Mouse (Mus musculus): ENCODE results near the gene Ankrd54. TPM values are rescaled to one million over a fixed set of nuclear protein-coding genes. Genes with fewer than 3 reads are reported as not detected.

Ankrd54 gene
- polyA plus RNA-seq, 1 experiment from 2014 or later: 63.2 TPM

DNA sequence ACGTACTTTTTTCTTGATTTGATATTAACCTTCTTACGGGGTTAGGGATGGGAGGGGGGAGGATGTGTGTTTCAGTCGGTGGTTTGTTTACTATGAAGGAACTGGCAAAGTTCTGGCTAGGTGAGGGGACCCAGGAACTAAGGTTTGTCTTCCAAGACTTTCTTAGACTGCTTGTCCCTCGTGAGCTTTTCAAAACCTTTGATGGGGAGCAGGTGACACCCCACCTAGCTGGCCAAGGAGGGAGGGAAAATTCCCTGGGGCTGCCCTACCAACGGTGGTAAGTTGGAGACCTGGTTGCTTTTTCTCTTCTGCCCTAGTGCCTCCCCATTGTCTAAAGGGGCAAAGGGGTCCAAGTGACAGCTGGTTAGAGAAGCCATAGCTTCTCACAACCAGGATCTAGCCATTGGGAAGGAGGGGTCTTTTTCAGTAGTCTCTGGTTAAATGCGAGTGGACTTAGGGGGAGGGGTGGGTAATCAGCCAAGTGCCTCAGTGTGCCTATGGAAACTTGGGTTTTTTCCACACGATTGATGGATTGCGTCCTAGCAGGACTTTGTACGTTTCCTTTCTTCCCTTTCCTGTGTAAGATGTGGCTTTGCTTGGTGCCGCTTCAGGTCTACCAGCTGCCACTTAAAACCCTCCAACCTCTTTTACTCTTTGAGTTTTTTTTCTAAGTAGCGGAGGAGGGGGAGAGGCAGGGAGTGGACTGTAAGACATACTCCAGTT is 33.0 kb downstream of the Ankrd54 start:
- DNase-seq (ENCODE audit: low spot score) (peak; percentile 55), ATAC-seq (ENCODE audit: insufficient number of reproducible peaks, low FRiP score, low TSS enrichment, low read depth) (no peak)
- peak overlapping the region; percentile 82 for H3K4me3 ChIP-seq (ENCODE audit: low read depth, low read length)
- WGBS: 16% methylated on average over 11 of the region's 11 CpGs
- peak overlapping the region; percentile 31 for H3K9ac ChIP-seq (ENCODE audit: low read length)
- H3K4me2 ChIP-seq (ENCODE audit: low read depth, severe bottlenecking): peak overlapping the region; percentile 99
- H3K36me3 ChIP-seq (ENCODE audit: control insufficient read depth, insufficient read depth, low read length): no peaks in the 10 kb centered on the region
- H3K4me1 ChIP-seq (ENCODE audit: control insufficient read depth, insufficient read depth, low read length): peaks cover 24% of the 10 kb centered on the region
- no peaks in the 10 kb centered on the region for H3K9me3 ChIP-seq (ENCODE audit: control insufficient read depth, low read length)
- H3K27me3 ChIP-seq (ENCODE audit: control insufficient read depth, insufficient read depth, low read length): no peaks in the 10 kb centered on the region
- H3K27ac ChIP-seq (replicated peaks; ENCODE audit: low read depth, low read length): peak overlapping the region; percentile 32; the same call in 1 of the 2 replicates

GRCm38 (mm10) chr15:79028823-79029484 is 33.7 kb downstream of the Ankrd54 start:
- DNase-seq (ENCODE audit: low spot score): peak; percentile 47
- 27% methylated on average over 16 of the region's 16 CpGs for WGBS

DNA sequence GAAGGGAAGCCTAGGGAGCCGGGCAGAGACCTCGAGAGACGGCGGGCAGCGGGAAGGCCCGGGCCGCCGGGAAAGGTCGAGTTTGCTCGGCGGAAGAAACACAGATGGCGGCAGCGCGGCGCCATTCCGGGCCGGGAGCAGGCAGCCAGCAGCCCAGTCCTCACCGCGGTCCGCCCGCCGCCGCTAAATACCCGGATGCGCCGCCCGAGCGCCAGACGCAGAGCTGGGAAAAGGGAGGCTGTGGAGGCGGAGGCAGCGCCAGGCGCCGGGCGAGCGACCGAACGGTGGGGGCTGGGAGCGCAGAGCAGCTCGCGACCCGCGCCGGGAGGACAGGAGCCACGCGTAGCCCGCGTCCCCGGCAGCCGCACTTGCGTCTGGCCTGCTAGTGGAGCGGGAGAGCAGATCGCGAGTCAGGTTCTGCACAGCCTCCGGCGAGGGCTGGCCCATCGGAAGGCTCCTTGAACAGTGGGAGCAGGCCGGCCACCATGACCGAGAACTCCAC is 34.4 kb downstream of the Ankrd54 start, which contains the start of gene H1f0:
Gene H1f0, plus strand, starts transcription at position 214 of the 502 bp plus-strand sequence.
- Histone ChIP-seq H3K27ac (replicated peaks; ENCODE audit: low read depth, low read length) (peak within 1 kb of the TSS; percentile 98), H3K9ac (ENCODE audit: low read length) (peak within 1 kb of the TSS; percentile 100), H3K27me3 (ENCODE audit: control insufficient read depth, insufficient read depth, low read length) (no peaks in the 10 kb centered on the region), H3K4me1 (ENCODE audit: control insufficient read depth, insufficient read depth, low read length) (peaks cover 24% of the 10 kb centered on the region), H3K36me3 (ENCODE audit: control insufficient read depth, insufficient read depth, low read length) (no peaks in the 10 kb centered on the region), H3K9me3 (ENCODE audit: control insufficient read depth, low read length) (no peaks in the 10 kb centered on the region), H3K4me3 (ENCODE audit: low read depth, low read length) (peak within 1 kb of the TSS; percentile 82), H3K4me2 (ENCODE audit: low read depth, severe bottlenecking) (peak within 1 kb of the TSS; percentile 99)
- DNase-seq (ENCODE audit: low spot score) (peak; percentile 98), ATAC-seq (ENCODE audit: insufficient number of reproducible peaks, low FRiP score, low TSS enrichment, low read depth) (peak; percentile 79)
- under 1% methylated on average over 51 of the region's 58 CpGs for WGBS

More at GRCm38 (mm10) chr15:79028823-79029484, 33.7 kb downstream of the Ankrd54 start:
- H3K4me2 ChIP-seq (ENCODE audit: low read depth, severe bottlenecking): peak overlapping the region; percentile 99
- H3K9me3 ChIP-seq (ENCODE audit: control insufficient read depth, low read length): no peaks in the 10 kb centered on the region
- no peaks in the 10 kb centered on the region for H3K36me3 ChIP-seq (ENCODE audit: control insufficient read depth, insufficient read depth, low read length)
- peak overlapping the region; percentile 100 for H3K9ac ChIP-seq (ENCODE audit: low read length)
- ATAC-seq (ENCODE audit: insufficient number of reproducible peaks, low FRiP score, low TSS enrichment, low read depth): no peak
- peaks cover 24% of the 10 kb centered on the region for H3K4me1 ChIP-seq (ENCODE audit: control insufficient read depth, insufficient read depth, low read length)
- peak overlapping the region; percentile 98 for H3K27ac ChIP-seq (replicated peaks; ENCODE audit: low read depth, low read length)
- H3K27me3 ChIP-seq (ENCODE audit: control insufficient read depth, insufficient read depth, low read length): no peaks in the 10 kb centered on the region
- H3K4me3 ChIP-seq (ENCODE audit: low read depth, low read length): peak overlapping the region; percentile 82

DNA sequence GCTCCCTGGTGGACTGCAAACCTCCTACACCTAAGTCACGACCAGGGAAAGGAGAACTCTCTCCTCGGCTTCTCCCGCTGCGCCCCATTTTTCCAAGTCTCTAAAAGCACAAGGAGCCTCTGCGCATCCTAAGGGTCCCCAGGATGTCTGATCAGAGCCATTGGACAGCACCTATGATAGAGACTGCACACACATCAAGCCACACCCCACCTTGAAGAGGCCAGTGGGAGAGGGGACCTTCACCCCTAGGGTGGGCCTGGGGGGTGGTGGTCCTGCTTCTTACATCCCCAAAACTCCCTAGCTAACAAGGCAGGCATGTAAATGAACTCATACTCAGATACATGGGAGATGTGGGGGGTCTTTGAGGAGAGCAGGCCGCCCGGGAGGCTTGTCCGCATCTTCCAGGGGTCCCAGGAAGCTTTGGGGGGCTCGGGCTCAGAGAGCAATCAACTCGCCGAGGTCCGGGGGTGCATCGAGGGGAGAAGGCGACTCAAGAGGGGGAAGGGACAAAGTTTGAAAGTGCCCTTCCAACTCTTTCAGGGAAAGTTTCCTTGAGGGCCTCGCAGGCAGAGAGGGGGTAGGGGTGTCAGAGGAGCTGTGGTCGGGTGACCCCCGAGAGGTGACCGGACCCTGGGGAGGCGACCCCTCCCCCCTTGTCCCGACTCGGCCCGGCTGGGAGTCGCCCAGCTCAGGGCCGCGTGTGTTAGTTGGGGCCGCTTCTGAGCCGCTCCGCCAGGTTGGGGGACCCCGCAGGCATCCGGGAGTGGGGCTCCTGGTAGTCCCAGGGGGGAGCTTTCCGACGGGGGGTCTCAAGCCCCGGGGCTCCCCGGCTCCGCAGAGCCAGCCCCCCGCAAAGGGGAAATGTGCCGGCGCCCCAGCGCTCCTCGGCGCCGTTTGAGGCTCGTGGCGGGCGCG is 35.1 kb downstream of the Ankrd54 start:
- Histone ChIP-seq H3K9ac (ENCODE audit: low read length) (peak overlapping the region; percentile 100), H3K27ac (replicated peaks; ENCODE audit: low read depth, low read length) (peak overlapping the region; percentile 98), H3K27me3 (ENCODE audit: control insufficient read depth, insufficient read depth, low read length) (no peaks in the 10 kb centered on the region), H3K9me3 (ENCODE audit: control insufficient read depth, low read length) (no peaks in the 10 kb centered on the region), H3K36me3 (ENCODE audit: control insufficient read depth, insufficient read depth, low read length) (no peaks in the 10 kb centered on the region), H3K4me2 (ENCODE audit: low read depth, severe bottlenecking) (peak overlapping the region; percentile 99), H3K4me1 (ENCODE audit: control insufficient read depth, insufficient read depth, low read length) (peaks cover 28% of the 10 kb centered on the region), H3K4me3 (ENCODE audit: low read depth, low read length) (peak overlapping the region; percentile 82)
- WGBS: 4% methylated on average over 45 of the region's 46 CpGs
- DNase-seq (ENCODE audit: low spot score) (peak; percentile 70), ATAC-seq (ENCODE audit: insufficient number of reproducible peaks, low FRiP score, low TSS enrichment, low read depth) (0 out of 2 replicates have a peak, but pooled peaks have one; percentile 6)

GRCm38 (mm10) chr15:79026511-79027290 is 36.0 kb downstream of the Ankrd54 start:
- H3K9ac ChIP-seq (ENCODE audit: low read length): 0 out of 2 replicates have a peak overlapping the region, but pooled peaks have one; percentile 5
- no peaks in the 10 kb centered on the region for H3K36me3 ChIP-seq (ENCODE audit: control insufficient read depth, insufficient read depth, low read length)
- no peaks in the 10 kb centered on the region for H3K27me3 ChIP-seq (ENCODE audit: control insufficient read depth, insufficient read depth, low read length)
- DNase-seq (ENCODE audit: low spot score) (no peak), ATAC-seq (ENCODE audit: insufficient number of reproducible peaks, low FRiP score, low TSS enrichment, low read depth) (no peak)
- peaks cover 28% of the 10 kb centered on the region for H3K4me1 ChIP-seq (ENCODE audit: control insufficient read depth, insufficient read depth, low read length)
- no peaks in the 10 kb centered on the region for H3K9me3 ChIP-seq (ENCODE audit: control insufficient read depth, low read length)
- H3K4me2 ChIP-seq (ENCODE audit: low read depth, severe bottlenecking): peak overlapping the region; percentile 99
- no peak overlapping the region for H3K27ac ChIP-seq (replicated peaks; ENCODE audit: low read depth, low read length)
- peak overlapping the region; percentile 82; the same call in 1 of the 2 replicates for H3K4me3 ChIP-seq (ENCODE audit: low read depth, low read length)
- WGBS: 47% methylated on average over 14 of the region's 14 CpGs

DNA sequence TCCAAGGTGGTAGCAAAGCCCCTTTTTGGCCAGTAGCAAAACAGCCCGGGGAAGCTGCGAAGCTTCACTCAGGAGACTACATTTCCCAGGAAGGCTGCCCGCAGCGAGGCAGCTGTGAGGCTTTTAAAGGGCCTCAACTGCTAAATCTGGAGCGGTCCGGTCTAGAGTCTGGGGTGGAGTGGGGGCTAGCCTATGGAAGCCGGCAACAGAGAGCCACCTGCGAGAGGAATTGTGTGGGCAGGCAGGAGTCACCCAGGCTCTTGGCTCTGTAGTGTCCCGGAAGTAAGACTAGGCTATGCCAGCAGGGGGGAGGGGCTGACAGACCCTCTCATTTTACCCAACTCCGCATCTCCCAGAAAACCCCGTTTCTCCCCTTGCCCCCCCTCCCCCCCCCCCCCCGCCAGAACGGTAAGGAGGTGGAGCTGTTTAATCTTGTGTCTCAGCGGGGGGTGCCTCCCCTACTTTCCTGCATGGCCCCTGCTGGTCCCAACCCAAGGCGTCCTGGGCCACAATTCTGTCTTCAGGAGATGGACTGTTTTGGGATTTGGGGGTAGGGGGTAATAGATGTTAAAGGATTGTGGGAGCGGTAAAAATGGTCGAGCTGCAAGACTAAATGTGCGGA is 36.9 kb downstream of the Ankrd54 start:
- H3K4me1 ChIP-seq (ENCODE audit: control insufficient read depth, insufficient read depth, low read length): peaks cover 28% of the 10 kb centered on the region
- ATAC-seq (ENCODE audit: insufficient number of reproducible peaks, low FRiP score, low TSS enrichment, low read depth): no peak
- H3K9ac ChIP-seq (ENCODE audit: low read length): peak overlapping the region; percentile 32; the same call in 1 of the 2 replicates
- H3K36me3 ChIP-seq (ENCODE audit: control insufficient read depth, insufficient read depth, low read length): no peaks in the 10 kb centered on the region
- 11% methylated on average over 17 of the region's 18 CpGs for WGBS
- H3K27ac ChIP-seq (replicated peaks; ENCODE audit: low read depth, low read length): no peak overlapping the region
- H3K9me3 ChIP-seq (ENCODE audit: control insufficient read depth, low read length): no peaks in the 10 kb centered on the region
- DNase-seq (ENCODE audit: low spot score): peak; percentile 54
- peak overlapping the region; percentile 37 for H3K4me2 ChIP-seq (ENCODE audit: low read depth, severe bottlenecking)
- 0 out of 2 replicates have a peak overlapping the region, but pooled peaks have one; percentile 19 for H3K4me3 ChIP-seq (ENCODE audit: low read depth, low read length)
- no peaks in the 10 kb centered on the region for H3K27me3 ChIP-seq (ENCODE audit: control insufficient read depth, insufficient read depth, low read length)

DNA sequence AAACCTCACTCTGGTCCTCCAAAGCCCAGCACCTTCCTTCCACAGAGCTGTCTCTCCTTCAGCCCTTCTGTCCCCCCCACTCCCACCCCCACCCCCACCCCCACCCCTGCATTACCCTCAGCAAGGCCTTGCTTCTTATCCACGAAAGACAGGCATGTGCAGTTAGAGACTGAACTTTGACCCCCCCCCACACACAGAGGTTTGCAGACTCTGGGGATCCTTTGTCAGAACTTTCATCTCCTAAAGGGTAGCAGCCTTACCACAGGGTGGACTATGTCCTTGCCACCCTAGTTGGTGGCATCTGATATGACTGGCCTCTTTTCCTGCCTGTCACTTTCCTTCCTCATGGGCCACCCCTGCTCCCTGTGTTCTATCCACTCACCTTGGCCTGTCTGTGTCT is 39.3 kb downstream of the Ankrd54 start:
- no peaks in the 10 kb centered on the region for H3K27me3 ChIP-seq (ENCODE audit: control insufficient read depth, insufficient read depth, low read length)
- H3K4me2 ChIP-seq (ENCODE audit: low read depth, severe bottlenecking): no peak overlapping the region
- ATAC-seq (ENCODE audit: insufficient number of reproducible peaks, low FRiP score, low TSS enrichment, low read depth) (no peak), DNase-seq (ENCODE audit: low spot score) (no peak)
- H3K4me3 ChIP-seq (ENCODE audit: low read depth, low read length): no peak overlapping the region
- H3K4me1 ChIP-seq (ENCODE audit: control insufficient read depth, insufficient read depth, low read length): peaks cover 23% of the 10 kb centered on the region
- no peaks in the 10 kb centered on the region for H3K36me3 ChIP-seq (ENCODE audit: control insufficient read depth, insufficient read depth, low read length)
- 73% methylated on average over 1 of the region's 1 CpGs for WGBS
- no peak overlapping the region for H3K27ac ChIP-seq (replicated peaks; ENCODE audit: low read depth, low read length)
- no peak overlapping the region for H3K9ac ChIP-seq (ENCODE audit: low read length)
- no peaks in the 10 kb centered on the region for H3K9me3 ChIP-seq (ENCODE audit: control insufficient read depth, low read length)

Measured in limb, embryonic 11.5 days (tissue).